Mouse (Mus musculus): ENCODE measurements at regions not wholly inside any gene's neighbourhood (a gene's known extent, or its start where the extent isn't known, plus 50 kb on each side); places are given as distances from the start of the nearest gene placed in this dataset.

DNA sequence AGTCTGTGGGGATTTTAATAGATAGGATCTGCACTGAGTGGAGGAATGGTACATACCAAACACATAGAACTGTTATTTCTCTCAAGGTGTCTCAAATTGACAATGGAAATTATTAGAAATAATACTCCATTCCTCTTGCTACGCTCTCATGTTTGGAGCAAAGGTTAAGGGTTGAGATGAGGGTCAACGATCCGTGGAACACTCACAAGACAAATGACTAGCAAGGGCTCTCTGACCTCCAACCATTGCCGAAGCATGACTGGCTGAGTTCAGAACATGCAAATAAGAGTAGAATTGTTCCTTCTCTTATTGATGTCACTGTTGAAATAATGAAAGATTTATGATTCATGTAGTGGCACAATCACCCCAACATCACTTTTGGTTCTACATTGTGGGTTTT, 407.1 kb upstream of the Rgma start:
- TF ChIP-seq POLR2A (IDR thresholded peaks at IDR 0.05; ENCODE audit: borderline replicate concordance, low read depth, low read length), result no peak
- no peak for TF ChIP-seq CTCF (IDR thresholded peaks at IDR 0.05; ENCODE audit: low read depth, low read length)
